Mouse (Mus musculus) bone marrow macrophage, adult 2 months (primary cell): ENCODE results near the gene Rapgef5.

Experiments
- CTCF ChIP-seq: IDR thresholded peaks from 2 replicates; pipeline ENCODE4 v1.5.1; 2012; ENCODE audit warnings: low read depth, mild to moderate bottlenecking, low read length, moderate library complexity
- POLR2A ChIP-seq: IDR thresholded peaks from 2 replicates; pipeline ENCODE4 v1.6.1; 2012; ENCODE audit warnings: mild to moderate bottlenecking, low read depth, low read length, borderline replicate concordance

DNA sequence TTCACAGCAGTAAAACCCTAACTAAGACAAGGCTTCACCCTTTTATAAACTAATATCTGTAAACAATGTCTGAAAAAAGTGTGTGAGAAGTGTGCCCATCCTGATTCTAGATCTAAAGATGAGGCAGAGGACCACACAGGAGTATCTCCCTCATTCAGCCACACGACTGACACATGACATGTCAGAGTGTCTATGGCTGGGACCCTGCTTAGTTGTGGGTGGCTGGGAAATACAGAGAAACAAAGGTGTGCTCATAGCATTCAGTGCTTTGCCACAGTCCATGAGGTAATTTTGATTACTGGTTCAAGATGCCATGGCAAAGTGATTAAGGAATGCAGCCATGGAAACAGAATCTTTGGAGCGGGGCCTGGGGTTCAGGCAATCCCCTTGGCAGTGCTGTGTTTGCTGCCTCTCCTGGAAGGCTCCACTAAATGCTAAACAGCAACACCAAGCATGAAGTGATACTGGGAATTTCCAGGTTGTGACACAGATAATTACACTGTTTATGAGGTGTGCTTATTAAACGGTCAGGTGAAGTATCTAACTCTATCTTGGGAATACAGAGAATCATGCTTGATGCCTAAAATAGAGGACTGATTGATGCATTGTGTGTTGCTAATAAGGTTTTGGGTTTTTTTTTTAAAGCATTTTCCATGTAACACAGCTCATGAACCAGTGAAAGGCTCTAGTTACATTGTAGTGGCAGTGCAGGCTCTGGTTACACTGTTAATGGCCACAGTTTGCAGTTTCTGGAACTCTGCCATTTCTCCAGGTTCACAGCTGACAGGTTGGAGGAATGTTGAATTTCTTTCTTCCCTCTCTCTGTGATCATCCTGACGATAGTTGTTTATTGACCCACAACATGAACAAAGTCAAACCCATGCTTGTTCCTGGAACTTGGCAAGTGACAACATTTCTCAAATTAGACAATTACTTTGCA is 29.9 kb upstream of the Rapgef5 start:
- TF ChIP-seq CTCF (no peak), POLR2A (no peak)
